Mouse (Mus musculus): Measurements from ENCODE around the gene Olfr599. TPM values are rescaled to one million over a fixed set of nuclear protein-coding genes. Genes with fewer than 3 reads are reported as not detected.
"Not testable (repeated sequence)": the region's sequence is repeated elsewhere in the genome, so short reads cannot be mapped to it uniquely, and the experiment has no call there.

Gene Olfr599
- not detected for total RNA-seq (2021)
- long read RNA-seq, experiment 1, result 0 reads
- long read RNA-seq, experiment 2, result 0 reads

DNA sequence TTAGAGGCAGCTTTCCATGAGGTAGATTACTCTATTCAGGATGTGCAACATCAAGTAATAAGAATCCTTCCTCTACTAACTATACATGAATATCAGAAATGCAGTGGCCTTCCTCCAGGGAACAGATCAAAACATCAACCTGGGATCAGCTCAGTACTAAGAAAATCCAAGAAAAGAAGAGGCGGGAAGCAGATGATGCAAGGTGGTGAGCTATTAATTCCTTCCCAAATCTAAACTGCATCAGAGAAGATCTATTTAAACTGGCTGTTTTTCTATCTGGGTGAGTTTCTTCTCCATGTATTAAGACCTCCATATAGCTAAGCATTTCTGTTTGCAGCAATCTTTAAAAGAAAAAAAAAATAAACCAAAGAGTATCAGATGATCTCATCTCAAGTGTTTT, at the start of gene Olfr599:
Gene Olfr599 (plus strand): TSS at position 301 of the 400 bp plus-strand sequence.
- no peak for DNase-seq (ENCODE audit: low spot score in 2 of 2)

DNA sequence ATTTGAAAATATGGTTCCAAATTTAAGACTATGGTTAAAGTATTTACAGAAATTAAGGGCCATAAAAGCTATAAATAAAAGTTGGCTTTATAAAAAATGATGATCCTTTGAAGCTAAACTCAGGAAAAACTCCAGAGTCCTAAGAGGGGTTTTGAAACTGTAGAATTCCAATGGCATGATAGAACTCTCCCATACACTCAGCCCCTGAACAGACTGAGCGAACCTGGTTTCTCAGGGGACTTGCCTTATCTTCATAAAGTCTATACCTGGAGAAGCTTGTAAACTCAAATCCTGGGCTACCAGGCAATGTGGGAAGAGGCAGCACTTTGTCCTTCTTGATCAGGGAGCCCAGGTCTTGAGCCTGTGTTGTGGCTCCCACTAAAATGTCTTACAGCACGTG, 30.4 kb upstream of the Olfr599 start, which contains the start of gene Olfr596:
Gene Olfr596 (plus strand): TSS at position 301 of the 400 bp plus-strand sequence.
- not testable (repeated sequence) for DNase-seq (ENCODE audit: low spot score in 2 of 2)

DNA sequence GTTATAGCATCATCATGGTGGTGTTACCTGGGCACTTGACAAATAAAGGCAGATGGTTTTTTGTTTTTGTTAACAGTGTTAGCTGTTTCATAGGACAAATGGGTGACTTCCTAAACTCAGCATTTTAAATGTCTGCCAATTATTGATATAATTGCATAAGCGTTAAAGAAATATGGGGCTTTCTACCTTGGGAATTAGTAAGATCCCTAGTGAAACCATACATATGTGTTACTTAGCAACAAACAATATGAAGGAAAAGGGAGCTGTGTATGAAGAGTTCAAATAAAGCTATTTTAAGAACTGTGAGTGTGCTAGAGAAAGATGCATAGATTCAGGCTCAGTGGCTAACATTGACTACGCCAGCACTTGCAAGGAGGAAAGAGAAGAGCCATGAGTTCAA, 19.7 kb upstream of the Olfr599 start, which contains the start of gene Olfr597:
Gene Olfr597 (plus strand): TSS at position 301 of the 400 bp plus-strand sequence.
- not testable (repeated sequence) for DNase-seq (ENCODE audit: low spot score in 2 of 2)

DNA sequence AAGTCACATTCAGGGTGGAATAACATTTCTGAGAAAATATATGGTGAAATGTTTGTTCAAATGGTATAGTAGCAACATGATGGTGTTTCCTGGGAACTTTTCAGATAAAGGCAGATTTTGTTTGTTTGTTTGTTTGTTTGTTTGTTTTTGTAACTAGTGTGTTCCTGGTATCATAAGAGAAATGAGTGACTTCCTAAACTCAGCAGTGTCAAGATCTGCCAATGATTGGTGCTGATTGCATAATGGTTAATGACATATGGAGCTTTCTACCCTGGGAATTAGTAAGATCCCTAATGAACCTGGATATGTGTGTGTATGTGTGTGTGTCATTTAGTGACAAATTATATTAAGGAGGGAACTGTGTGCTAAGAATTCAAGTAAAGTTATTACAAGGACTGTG, 12.4 kb upstream of the Olfr599 start, which contains the start of gene Olfr598:
Gene Olfr598 (plus strand): TSS at position 301 of the 400 bp plus-strand sequence.
- no peak for DNase-seq (ENCODE audit: low spot score in 2 of 2)

DNA sequence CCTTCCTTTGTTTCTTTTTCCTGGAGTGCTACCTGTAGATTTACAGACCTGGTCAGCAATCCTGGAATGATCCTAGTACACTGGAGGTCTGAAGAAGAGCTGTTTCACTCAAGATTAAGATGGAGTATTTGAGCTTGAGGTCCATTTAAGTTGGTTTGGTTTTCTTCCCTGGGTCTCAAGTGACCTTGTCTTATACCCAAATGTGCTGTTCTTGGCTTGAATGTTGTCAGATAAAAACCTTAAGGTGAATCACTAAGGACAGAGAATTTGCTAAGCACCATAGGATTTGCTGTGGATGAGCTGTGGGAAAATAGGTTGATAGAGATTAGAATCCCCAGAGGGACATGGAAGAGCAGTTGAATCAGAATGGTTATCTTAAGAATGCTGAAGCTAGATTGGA, 13.9 kb downstream of the Olfr599 start, which contains the start of gene Olfr600:
Gene Olfr600 (minus strand): TSS at position 101 of the 400 bp plus-strand sequence.
- no peak for DNase-seq (ENCODE audit: low spot score in 2 of 2)

DNA sequence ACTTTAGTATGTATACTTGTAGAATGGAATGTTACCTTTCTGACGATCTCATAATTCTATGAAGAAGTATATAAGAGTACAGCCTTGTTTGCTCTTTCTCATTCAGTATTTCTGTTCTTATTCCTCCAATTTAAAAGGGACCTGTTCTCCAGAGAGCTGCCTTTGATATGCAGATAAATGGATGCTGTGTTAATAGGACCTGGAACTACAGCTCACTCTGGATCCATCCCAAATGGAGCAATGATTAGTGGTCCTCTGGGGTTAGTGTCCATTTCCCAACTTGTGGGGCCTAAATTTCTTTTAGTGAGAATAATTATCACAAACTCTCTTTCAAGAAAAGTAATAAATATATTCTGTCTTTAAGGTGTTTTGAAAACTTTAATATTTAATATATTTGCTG, 26.8 kb downstream of the Olfr599 start, which contains the start of gene Olfr601:
Gene Olfr601 (minus strand): TSS at position 101 of the 400 bp plus-strand sequence.
- no peak for DNase-seq (ENCODE audit: low spot score in 2 of 2)

DNA sequence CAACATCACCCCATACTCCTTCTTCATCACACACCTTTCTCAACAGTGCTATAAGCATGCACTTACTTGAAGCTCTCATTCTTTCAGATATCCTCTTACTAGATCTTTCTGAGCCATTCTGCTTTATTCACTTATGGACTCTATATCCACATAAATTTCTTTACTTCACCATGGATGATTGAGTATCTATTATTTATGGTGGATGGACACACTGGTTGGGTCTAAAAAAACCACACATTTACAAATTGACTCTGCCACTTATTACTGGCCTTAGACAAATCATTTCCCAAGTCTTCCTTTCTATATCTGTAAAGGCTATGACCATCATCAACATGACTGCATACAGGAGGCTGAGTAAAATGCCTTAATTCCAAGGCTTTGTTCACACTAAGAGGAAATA, 50.4 kb downstream of the Olfr599 start, which contains the start of gene Olfr603:
Gene Olfr603 (minus strand): TSS at position 101 of the 400 bp plus-strand sequence.
- no peak for DNase-seq (ENCODE audit: low spot score in 2 of 2)

Other genes starting within 250 kb of the Olfr599 start
- gene Olfr585, start 238.2 kb upstream of the Olfr599 start, total RNA-seq (2021), result not detected
- gene Olfr586, start 210.3 kb upstream of the Olfr599 start, total RNA-seq (2021), result not detected
- not detected for gene Olfr588-ps1, start 195.0 kb upstream of the Olfr599 start, total RNA-seq (2021)
- gene Olfr589, start 179.6 kb upstream of the Olfr599 start, total RNA-seq (2021), result not detected
- gene Olfr591, start 157.6 kb upstream of the Olfr599 start, total RNA-seq (2021), result not detected
- not detected for gene Olfr592, start 151.1 kb upstream of the Olfr599 start, total RNA-seq (2021)
- gene Olfr593, start 124.1 kb upstream of the Olfr599 start, total RNA-seq (2021), result not detected
- gene Olfr594, start 118.9 kb upstream of the Olfr599 start, total RNA-seq (2021), result not detected
- not detected for gene Usp17ld, start 83.4 kb upstream of the Olfr599 start, total RNA-seq (2021)
- not detected for gene Olfr596, start 30.3 kb upstream of the Olfr599 start, total RNA-seq (2021)
- gene Olfr597, start 19.6 kb upstream of the Olfr599 start, total RNA-seq (2021), result not detected
- gene Olfr598, start 12.3 kb upstream of the Olfr599 start, total RNA-seq (2021), result not detected
- not detected for gene Olfr600, start 13.8 kb downstream of the Olfr599 start, total RNA-seq (2021)
- gene Olfr601, start 26.7 kb downstream of the Olfr599 start, total RNA-seq (2021), result not detected
- not detected for gene Olfr603, start 50.3 kb downstream of the Olfr599 start, total RNA-seq (2021)
- gene Usp17lc, start 79.2 kb downstream of the Olfr599 start, total RNA-seq (2021), result not detected
- gene Olfr605, start 109.5 kb downstream of the Olfr599 start, total RNA-seq (2021), result not detected
- not detected for gene Olfr606, start 113.1 kb downstream of the Olfr599 start, total RNA-seq (2021)
- gene Olfr607, start 128.2 kb downstream of the Olfr599 start, total RNA-seq (2021), result not detected
- gene Olfr608, start 134.0 kb downstream of the Olfr599 start, total RNA-seq (2021), result not detected
- not detected for gene Olfr609, start 162.1 kb downstream of the Olfr599 start, total RNA-seq (2021)
- not detected for gene Olfr610, start 176.2 kb downstream of the Olfr599 start, total RNA-seq (2021)
- not detected for gene Olfr611, start 184.9 kb downstream of the Olfr599 start, total RNA-seq (2021)
- not detected for gene Olfr612, start 206.8 kb downstream of the Olfr599 start, total RNA-seq (2021)
- not detected for gene Olfr613, start 212.2 kb downstream of the Olfr599 start, total RNA-seq (2021)
- gene Olfr615, start 220.2 kb downstream of the Olfr599 start, total RNA-seq (2021), result not detected
- gene Olfr616, start 233.2 kb downstream of the Olfr599 start, total RNA-seq (2021), result not detected
- gene Olfr617, start 237.1 kb downstream of the Olfr599 start, total RNA-seq (2021), result not detected